29 mouse cellular contexts compared by ENCODE assay signal in genomic region chr14:117552776-117553175, GRCm38 (mm10).
DNase-seq lines count a peak whose midpoint lies in the region; ATAC-seq and TF ChIP-seq lines count a peak whose summit lies in the region.
"Had no signal": no experiment of that assay in that cellular context is flagged by ENCODE, and none has a peak within 500 bp of the region (broad histone marks: within the 10 kb centered on the region; RNA-seq: fewer than 3 reads in every experiment).

No protein-coding gene starts in this region.

- H3K9me3 ChIP-seq in limb, embryonic 14.5 days (ENCODE audit: control insufficient read depth, low read length), result no peaks in the 10 kb centered on the region
- no peaks in the 10 kb centered on the region for H3K9me3 ChIP-seq in limb, embryonic 10.5 days (replicated peaks)
- H3K9me3 ChIP-seq: embryonic facial prominence, embryonic 12.5 days; forebrain, embryonic 12.5 days; forebrain, embryonic 15.5 days; heart, embryonic 12.5 days; heart, embryonic 15.5 days; hindbrain, embryonic 10.5 days; hindbrain, embryonic 13.5 days; intestine, embryonic 15.5 days had no signal

- no peak overlapping the region for H3K27ac ChIP-seq in limb, embryonic 14.5 days (replicated peaks; ENCODE audit: low read depth, low read length)
- H3K27ac ChIP-seq in limb, embryonic 10.5 days, result no peak overlapping the region
- H3K27ac ChIP-seq: embryonic facial prominence, embryonic 12.5 days; forebrain, embryonic 12.5 days; forebrain, embryonic 15.5 days; heart, adult 2 months; heart, embryonic 15.5 days; hindbrain, embryonic 10.5 days; hindbrain, embryonic 13.5 days; intestine, embryonic 15.5 days had no signal

- H3K4me1 ChIP-seq in limb, embryonic 14.5 days (ENCODE audit: control insufficient read depth, insufficient read depth, low read length), result no peaks in the 10 kb centered on the region
- H3K4me1 ChIP-seq in limb, embryonic 10.5 days, result 0 out of 2 replicates have a peak, but pooled peaks cover 3% of the 10 kb centered on the region
- H3K4me1 ChIP-seq: embryonic facial prominence, embryonic 12.5 days; forebrain, embryonic 12.5 days; heart, embryonic 12.5 days; heart, embryonic 15.5 days; hindbrain, embryonic 10.5 days; intestine, embryonic 15.5 days had no signal

- H3K27me3 ChIP-seq in limb, embryonic 14.5 days (ENCODE audit: control insufficient read depth, insufficient read depth, low read length), result no peaks in the 10 kb centered on the region
- H3K27me3 ChIP-seq in limb, embryonic 10.5 days (ENCODE audit: low read depth, poor library complexity, severe bottlenecking), result no peaks in the 10 kb centered on the region
- H3K27me3 ChIP-seq: embryonic facial prominence, embryonic 12.5 days; forebrain, embryonic 12.5 days; forebrain, embryonic 15.5 days; heart, embryonic 12.5 days; heart, embryonic 15.5 days; hindbrain, embryonic 13.5 days; intestine, embryonic 15.5 days; Patski had no signal

- H3K4me2 ChIP-seq in limb, embryonic 14.5 days (replicated peaks; ENCODE audit: low read depth, low read length, severe bottlenecking), result no peak overlapping the region
- H3K4me2 ChIP-seq: embryonic facial prominence, embryonic 12.5 days; forebrain, embryonic 12.5 days; forebrain, embryonic 15.5 days; heart, embryonic 12.5 days; heart, embryonic 15.5 days; hindbrain, embryonic 13.5 days; intestine, embryonic 15.5 days had no signal

- intact Hi-C loops in heart, postnatal 10 days (cut with DNase I), result no loop called here

- peak; percentile 82 for DNase-seq in heart, adult 11 months
- DNase-seq in heart, postnatal 10 days, result no peak
- DNase-seq in limb, embryonic 14.5 days (ENCODE audit: low spot score), result peak; percentile 42
- DNase-seq in limb, embryonic 10.5 days (ENCODE audit: low spot score), result no peak
- DNase-seq in NIH3T3 (ENCODE audit: low read depth), result peak; percentile 7
- DNase-seq in embryo, embryonic 11 days, result peak; percentile 42
- DNase-seq in thymus, postnatal 4 days, result no peak
- DNase-seq: adrenal gland, postnatal 10 days; adrenal gland, postnatal 36 days; cerebellum, adult 11 months; cerebellum, adult 2 months; cerebellum, adult 9-11 months; cerebellum, postnatal 25 days; gastrocnemius, postnatal 25 days; heart, adult 2 months; heart, postnatal 14 days; kidney, adult 11 months had no signal

- no peak overlapping the region for H3K9ac ChIP-seq in limb, embryonic 14.5 days (ENCODE audit: low read depth, low read length, severe bottlenecking)
- H3K9ac ChIP-seq: embryonic facial prominence, embryonic 12.5 days; forebrain, embryonic 12.5 days; forebrain, embryonic 15.5 days; heart, embryonic 12.5 days; heart, embryonic 15.5 days; hindbrain, embryonic 13.5 days; intestine, embryonic 15.5 days had no signal

- no peak for TF ChIP-seq POLR2A in limb, embryonic 14.5 days (IDR thresholded peaks at IDR 0.05; ENCODE audit: borderline replicate concordance, extremely low read depth, insufficient read depth, insufficient read length)

- no peaks in the 10 kb centered on the region for H3K36me3 ChIP-seq in limb, embryonic 14.5 days (ENCODE audit: control insufficient read depth, insufficient read depth, low read length)
- no peaks in the 10 kb centered on the region for H3K36me3 ChIP-seq in limb, embryonic 10.5 days
- H3K36me3 ChIP-seq: embryonic facial prominence, embryonic 12.5 days; forebrain, embryonic 12.5 days; forebrain, embryonic 15.5 days; heart, embryonic 12.5 days; heart, embryonic 15.5 days; hindbrain, embryonic 10.5 days; hindbrain, embryonic 13.5 days; intestine, embryonic 15.5 days had no signal

- no peak overlapping the region for H3K4me3 ChIP-seq in limb, embryonic 14.5 days (replicated peaks; ENCODE audit: low read length)
- no peak overlapping the region for H3K4me3 ChIP-seq in limb, embryonic 10.5 days
- H3K4me3 ChIP-seq: embryonic facial prominence, embryonic 12.5 days; erythroblast, embryonic 14.5 days; forebrain, embryonic 12.5 days; forebrain, embryonic 15.5 days; heart, adult 2 months; heart, embryonic 12.5 days; heart, embryonic 15.5 days; hindbrain, embryonic 10.5 days; hindbrain, embryonic 13.5 days; intestine, embryonic 15.5 days had no signal

- ATAC-seq in limb, embryonic 14.5 days (ENCODE audit: low FRiP score, low read depth), result no peak
- ATAC-seq in cerebellum, adult (ENCODE audit: insufficient number of reproducible peaks, low FRiP score, low TSS enrichment), result no peak
- ATAC-seq: forebrain, embryonic 15.5 days; hindbrain, embryonic 16.5 days; intestine, embryonic 15.5 days; Patski had no signal

Comparison
In these comparisons a context has a peak if more than half of its experiments do, and no peak if none do; other contexts are left out.
1. DNase-seq: peak in heart, adult 11 months (single experiment), limb, embryonic 14.5 days (single experiment), NIH3T3 (single experiment) and embryo, embryonic 11 days (single experiment); none in heart, postnatal 10 days (0 of 2), limb, embryonic 10.5 days (single experiment) and thymus, postnatal 4 days (single experiment).